Mouse (Mus musculus) liver (tissue): ENCODE results near the gene Pde4c.

ENCODE experiments used
- DNase-seq: peaks from one replicate; pipeline ENCODE4 v3.0.0-alpha.2; 2020; ENCODE audit warnings: mixed read lengths

Pde4c gene

GRCm38 (mm10) chr8:70768231-70768776 lies 44.8 kb downstream of the Pde4c start:
- no peak for DNase-seq

GRCm38 (mm10) chr8:70768956-70769355 lies 45.4 kb downstream of the Pde4c start:
- no peak for DNase-seq

DNA sequence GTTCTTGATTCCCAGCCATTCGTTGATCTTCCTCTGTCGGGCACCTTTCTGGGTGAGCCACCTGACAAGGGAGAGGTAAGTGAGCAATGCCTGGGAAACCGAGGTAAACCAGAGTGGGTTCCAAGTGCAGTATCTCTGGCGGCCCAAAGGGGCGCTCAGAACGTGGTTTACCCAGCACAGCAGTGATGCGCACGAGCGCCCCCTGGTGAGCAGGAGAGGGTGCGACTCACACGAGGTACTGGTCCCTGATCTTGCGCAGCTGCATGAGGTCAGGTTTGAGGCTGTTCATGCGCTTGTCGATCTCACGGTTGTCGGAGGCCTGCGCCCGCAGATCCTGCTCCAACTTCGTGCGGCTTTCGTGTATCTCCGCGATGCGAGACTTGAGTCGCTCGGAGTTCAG lies 45.8 kb downstream of the Pde4c start:
- DNase-seq: peak; percentile 98

DNA sequence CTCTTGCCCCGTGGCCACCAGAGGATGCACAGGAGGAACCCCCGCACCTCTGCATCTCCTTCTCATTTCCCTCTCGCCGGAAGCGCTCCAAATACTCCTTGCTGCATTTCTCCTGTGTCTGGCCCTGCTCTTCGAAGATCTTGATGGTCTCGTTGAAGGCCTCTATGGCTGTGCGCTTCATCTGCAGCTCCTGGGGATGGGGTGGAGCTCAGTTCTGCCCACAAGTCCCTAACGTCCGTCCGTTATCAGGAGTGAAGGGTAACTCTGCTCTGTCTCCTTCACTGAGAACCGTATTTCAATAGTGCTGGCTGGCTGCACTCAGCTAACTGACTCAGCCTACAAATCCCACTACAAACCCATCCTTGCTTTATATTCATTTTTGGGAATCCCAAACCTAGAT lies 46.3 kb downstream of the Pde4c start:
- peak; percentile 54 for DNase-seq

DNA sequence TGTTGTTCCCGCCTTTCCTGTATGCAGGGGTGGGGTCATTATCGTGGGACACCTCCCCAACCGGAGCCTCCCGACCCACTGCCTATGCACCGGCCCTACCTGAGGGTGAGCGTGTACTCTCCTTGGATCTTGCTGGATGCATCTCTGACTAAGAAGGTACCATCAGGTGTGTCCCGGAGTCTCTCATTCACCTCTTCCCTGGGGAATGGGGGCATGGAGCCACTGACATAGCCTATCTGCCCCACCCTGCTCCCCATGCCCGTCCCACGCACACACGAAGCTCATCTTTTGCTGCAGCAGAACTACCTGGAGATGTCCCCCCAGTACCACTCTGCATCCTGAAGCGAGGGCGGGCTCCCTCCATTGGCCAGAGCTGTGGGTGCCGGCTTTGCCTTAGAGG lies 47.2 kb downstream of the Pde4c start:
- no peak for DNase-seq

DNA sequence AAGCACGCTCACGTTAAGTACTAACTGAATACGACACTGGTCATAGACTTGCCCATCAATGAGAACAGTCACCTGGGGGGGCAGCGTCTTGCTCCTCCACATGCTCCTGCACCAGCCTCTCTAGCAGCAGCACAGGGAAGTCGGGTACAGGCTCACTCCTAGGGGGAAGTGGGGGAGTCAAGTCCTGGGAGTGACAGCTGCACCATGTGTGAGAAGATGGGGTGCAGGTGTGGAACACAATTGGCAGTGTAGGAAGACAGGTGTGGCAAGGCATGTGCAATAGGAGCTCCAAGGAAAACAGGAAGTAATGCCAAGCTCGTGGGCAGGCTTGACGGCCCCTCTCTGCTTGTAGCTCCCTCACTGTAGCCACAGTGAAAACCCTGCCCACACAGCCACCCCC lies 47.7 kb downstream of the Pde4c start:
- DNase-seq: no peak

- DNase-seq: no peak
Observed at GRCm38 (mm10) chr8:70772075-70772474, 48.6 kb downstream of the Pde4c start.

DNA sequence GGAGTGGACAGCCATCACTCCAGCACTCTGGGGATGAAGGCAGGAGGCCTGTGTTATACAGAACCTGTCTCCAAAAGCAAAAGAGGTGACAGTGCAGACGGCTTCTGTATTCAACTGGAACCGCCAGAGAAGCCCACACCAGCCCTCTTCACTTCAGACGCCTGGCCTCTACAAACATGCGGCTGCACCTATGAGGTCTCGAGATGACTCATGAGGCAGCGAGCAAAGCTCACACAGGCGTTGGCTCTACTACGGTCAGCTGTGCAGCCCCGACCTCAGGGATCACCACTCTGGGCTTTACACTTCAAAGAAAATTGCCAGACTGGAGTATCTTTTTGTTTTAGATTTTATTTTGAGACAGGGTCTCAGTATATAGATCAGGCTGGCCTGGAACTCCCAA lies 49.4 kb downstream of the Pde4c start:
- DNase-seq: no peak

GRCm38 (mm10) chr8:70773410-70773809 lies 49.9 kb downstream of the Pde4c start:
- no peak for DNase-seq

DNA sequence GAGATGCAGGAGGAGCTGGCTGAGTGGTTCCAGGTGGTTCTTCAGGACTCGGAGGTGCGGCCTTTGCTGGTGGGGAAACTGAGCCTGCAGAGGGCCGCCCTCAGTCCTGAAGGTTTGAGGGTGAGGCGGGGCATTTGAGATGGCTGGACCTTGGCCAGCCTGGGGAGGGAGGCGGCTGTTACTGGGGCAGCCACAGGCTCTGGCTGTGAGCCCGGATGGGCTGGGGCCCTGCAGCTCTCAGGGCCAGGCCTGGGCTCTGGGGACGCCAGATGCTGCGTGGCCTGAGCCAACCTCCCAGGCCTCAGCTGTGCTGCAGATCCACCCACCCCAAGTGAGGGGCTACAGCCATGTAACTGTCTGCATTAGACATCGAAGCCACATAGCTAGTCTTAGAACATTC lies 50.3 kb downstream of the Pde4c start:
- peak; percentile 47 for DNase-seq

DNA sequence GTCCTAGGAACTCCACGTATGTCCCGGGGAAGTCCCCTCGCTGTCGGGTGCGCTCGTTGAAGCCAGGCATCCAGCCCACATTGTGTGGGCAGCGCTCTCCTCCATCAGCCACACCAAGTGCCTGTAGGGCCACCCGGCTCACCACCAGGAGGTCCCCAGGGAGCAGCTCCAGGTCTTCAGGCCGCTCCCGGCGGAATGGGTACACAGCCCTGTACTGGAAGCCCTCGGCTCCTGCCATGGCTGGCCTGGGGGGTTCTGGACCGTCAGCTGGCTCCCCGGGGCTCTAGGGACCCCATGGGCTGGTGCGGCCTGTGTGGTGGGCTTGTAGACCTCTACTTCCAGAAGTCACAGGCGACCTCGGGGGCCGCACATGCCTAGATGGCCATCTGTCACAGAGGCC lies 51.2 kb downstream of the Pde4c start:
- no peak for DNase-seq

DNA sequence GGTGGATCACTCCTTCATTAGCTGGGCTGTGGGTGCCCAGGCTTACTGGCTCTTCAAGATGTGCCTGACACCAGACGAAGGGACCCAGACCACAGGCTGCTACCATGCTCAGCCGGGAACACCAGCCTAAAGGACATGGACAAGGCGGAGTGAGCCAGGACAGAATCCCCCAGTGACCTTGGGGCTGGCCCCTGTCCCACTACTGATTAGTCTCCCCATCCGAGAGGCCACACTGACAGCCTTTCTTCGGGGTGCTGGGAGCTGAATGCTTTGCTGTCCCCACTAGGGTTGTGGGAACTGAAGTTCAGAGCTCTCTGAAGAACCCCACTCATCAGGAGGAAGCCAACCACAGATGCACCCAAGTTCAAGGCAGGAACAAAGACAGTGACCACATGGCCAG lies 51.7 kb downstream of the Pde4c start:
- DNase-seq: no peak

DNA sequence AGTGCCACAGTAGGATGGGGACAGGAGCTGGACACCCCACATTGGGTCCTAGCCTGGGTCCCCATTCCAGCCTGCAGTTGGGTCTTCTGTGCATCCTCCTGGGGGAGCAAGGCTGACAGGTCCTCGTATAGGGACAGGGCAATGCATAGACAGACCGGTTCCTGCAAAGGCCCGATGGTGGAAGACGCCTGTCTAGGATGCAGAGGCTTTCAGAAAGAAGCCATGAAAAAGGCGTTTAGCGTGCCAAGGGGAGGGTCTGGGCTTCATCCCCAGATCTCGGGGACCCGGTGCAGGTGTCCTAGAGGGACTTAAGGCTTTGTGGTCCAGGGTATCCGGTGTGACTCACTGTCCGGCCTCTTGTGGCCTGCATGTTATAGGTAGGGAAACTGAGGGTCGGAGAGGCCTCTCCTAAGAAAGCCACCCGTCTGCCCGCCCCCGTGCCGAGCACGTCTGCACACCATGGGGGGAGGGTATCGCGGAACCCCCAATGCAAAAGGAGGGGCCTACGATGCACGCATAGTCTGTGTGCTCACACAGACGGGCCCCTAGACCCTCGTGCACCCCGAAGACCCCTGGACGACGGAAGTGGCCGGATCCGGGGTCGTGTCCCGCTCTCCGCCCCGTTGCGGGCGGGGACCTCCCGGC lies 52.5 kb downstream of the Pde4c start:
- DNase-seq: no peak

- peak; percentile 96 for DNase-seq
Observed at GRCm38 (mm10) chr8:70776496-70777444, 53.2 kb downstream of the Pde4c start, which contains the start of gene Pik3r2. Gene Pik3r2, minus strand, starts transcription at chr8:70776713.

DNA sequence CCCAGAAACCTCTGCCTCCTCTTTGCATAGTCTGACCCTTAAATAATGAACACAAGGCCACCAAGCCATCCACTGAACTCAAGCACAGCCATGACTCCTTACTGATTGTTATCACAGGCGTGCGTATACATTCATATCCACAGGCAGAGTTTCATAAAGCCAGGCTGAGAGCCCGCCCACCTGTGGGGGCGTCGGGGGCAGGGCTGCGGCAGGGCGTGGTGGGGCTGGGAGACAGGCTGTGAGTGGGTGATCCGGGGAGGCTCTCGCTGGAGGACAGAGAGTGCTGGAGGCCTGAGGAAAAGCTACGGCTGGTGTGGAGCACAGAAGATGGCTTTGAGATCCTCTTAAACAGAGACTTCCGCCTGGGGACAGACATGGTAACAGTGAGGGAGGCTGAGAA lies 56.6 kb downstream of the Pde4c start:
- DNase-seq: no peak

DNA sequence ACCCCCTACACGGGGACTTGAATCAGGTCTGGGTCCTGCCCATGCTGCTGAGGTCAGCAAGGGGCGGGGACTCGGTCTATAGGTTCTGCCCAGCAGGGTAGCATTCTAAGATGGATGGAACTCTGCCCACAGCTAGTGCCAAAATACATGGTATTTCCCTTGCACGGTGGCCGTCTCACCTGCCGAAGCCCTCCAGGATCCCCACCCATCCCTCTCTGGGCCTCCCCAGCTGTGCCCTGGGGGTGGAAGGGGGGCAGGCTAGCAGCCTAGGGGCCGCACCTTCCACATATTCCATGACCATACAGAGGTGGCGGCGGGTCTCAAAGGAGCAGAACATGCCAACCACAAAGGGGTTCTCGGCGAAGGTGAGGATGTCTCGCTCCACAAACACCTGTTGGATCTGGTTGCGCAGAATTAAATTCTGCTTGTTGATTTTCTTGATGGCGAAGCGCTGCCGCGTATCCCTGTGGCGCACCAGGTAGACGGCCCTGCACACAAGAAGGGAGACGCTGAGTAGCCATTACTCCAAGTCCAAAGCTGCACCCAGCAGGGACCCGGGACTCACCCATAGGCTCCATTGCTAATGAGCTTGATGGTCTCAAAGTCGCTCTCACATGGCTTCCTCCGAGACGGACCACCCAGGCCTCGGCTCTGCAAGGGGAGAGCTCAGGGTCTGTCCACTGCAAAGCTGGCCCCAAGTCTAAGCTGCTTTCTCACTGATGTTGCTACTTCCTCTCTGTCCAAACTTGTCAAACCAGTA lies 63.0 kb downstream of the Pde4c start:
- DNase-seq: no peak

DNA sequence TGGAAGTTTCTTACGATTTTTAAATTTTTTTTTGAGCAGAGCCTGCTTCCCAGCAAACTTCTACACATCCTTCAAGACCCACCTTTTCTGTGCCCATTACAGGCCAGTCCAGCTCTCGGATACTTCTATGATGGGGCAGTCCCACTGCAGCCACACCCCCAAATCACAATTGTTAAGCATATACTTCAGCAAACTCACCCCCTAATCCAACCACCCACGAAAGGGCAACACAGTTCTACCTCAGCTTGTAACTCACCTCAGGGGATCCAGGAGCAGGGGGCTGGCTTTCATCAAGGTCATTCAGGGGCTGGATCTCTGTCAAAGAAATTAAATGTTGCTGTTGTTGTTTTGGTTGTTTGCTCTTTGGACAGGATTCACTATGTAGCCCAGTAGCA lies 63.5 kb downstream of the Pde4c start:
- no peak for DNase-seq

- DNase-seq: peak; percentile 80
Observed at GRCm38 (mm10) chr8:70787941-70788667, 64.6 kb downstream of the Pde4c start.

- no peak for DNase-seq
Observed at GRCm38 (mm10) chr8:70789046-70789445, 65.5 kb downstream of the Pde4c start.

DNA sequence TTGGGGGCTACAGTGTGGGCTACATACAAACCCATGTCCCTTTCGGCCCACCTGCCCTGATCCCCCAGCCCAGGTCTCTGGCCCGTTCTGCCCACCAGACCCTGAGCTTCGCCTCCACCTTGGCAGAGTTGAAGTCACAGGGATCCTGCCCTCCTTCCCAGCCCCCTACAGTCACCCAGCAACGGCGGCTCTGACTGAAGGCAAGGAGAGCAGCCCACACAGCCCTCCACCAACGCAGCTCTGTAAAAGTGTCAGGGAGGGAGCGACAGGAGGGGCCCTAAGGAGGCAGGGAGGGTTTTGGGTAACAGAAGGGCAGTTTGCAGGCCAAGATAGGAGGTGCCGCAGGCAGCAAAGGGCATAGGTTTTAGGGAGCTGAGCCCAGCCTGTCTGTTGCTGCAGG lies 67.3 kb downstream of the Pde4c start:
- DNase-seq: no peak

DNA sequence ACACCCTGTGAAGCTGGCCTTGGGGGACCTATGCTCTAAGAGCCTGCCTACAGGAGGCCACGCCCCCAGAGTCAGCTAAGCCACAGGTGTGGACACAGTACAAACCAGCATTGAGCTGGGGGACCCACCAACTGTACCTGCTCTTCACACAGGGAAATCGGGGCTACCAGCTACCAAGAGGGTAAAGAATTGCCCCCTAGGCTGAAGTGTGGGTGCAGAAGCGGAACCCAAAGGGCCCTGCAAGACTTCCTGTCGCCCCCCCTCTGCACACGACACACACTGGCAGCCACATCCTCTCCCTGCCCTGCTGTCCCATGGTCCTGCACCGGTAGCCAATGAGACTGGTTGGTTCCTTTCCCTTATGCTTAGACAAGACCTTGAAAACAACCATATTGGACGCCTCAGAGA lies 67.8 kb downstream of the Pde4c start:
- peak; percentile 60 for DNase-seq

DNA sequence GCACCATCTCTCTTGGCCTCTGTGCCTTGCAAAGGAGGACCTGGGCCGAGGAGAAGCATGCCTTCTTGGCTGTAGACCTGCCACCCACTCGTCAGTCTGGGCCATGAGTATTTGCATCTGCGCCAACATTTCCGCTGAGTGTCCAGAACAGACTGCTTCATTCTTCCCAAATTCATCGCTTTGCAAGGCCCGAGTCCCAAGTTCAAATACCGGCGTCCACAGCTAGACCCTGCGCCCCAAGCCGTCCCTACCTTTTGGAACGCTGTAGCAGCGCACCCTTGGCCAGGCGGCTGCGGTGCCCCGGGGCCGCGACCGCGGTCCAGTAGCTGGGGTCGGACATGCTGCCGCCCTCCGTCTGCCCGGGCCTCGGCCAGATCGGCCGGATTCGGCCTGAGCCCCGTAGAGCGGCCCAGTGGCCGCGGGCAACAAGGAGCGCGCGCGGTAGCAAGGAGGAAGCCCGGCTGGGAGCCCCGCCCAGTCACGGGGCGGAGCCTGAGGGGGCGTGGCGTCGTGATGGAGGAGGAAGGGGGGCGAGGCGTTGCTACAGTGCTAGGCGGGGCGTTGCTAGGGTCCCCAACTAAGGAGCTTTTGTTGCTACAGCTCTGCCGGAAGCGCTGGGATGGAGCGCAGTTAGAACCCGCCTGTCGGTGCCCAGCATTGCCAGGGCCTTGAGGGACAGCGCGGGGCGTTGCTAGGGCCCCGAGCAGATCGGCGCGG lies 68.6 kb downstream of the Pde4c start:
- peak; percentile 96 for DNase-seq
